Mouse (Mus musculus) spleen, adult 2 months (tissue): ENCODE results near the gene Map6d1. TPM values are rescaled to one million over a fixed set of nuclear protein-coding genes. Genes with fewer than 3 reads are reported as not detected.
A peak's percentile ranks its signal among the peaks of the same experiment; 100 is the strongest.

Experiments used
- DNase-seq, 2 experiments: peaks; one replicate each; pipeline versions ENCODE4 v3.0.0 to v3.0.0-alpha.2; 2012 to 2021; ENCODE audit warnings: low spot score in 2 of 2, low read depth in 1 of 2
- H3K27ac ChIP-seq: fragments of 200-500 bp; 2 replicates; pipeline ENCODE4 v1.5.1; 2012; ENCODE audit warnings: low read length, inconsistent platforms; ENCODE audit not compliant: insufficient read depth
- H3K27me3 ChIP-seq: fragments of 200-500 bp; 2 replicates; pipeline ENCODE4 v1.6.1; 2012; ENCODE audit warnings: mild to moderate bottlenecking, moderate library complexity, low read length, inconsistent platforms; ENCODE audit not compliant: control insufficient read depth, insufficient read depth
- H3K36me3 ChIP-seq: fragments of 200-500 bp; 2 replicates; pipeline ENCODE4 v1.6.1; 2012; ENCODE audit warnings: mild to moderate bottlenecking, low read length, inconsistent platforms; ENCODE audit not compliant: control insufficient read depth, insufficient read depth
- H3K4me1 ChIP-seq: fragments of 200-500 bp; 2 replicates; pipeline ENCODE4 v1.6.1; 2011; ENCODE audit warnings: inconsistent platforms; ENCODE audit not compliant: control insufficient read depth, insufficient read depth, insufficient read length
- H3K4me3 ChIP-seq: fragments of 200-500 bp; 2 replicates; pipeline ENCODE4 v1.5.1; 2011; ENCODE audit warnings: mild to moderate bottlenecking, inconsistent platforms; ENCODE audit not compliant: insufficient read depth, insufficient read length; ENCODE audit errors: extremely low read depth
- CTCF ChIP-seq: fragments of 200-500 bp; IDR thresholded peaks from 2 replicates; pipeline ENCODE4 v1.5.1; 2011; ENCODE audit warnings: mild to moderate bottlenecking, inconsistent platforms; ENCODE audit not compliant: insufficient read depth, insufficient read length, insufficient replicate concordance; ENCODE audit errors: extremely low read depth
- POLR2A ChIP-seq: fragments of 200-500 bp; IDR thresholded peaks from 2 replicates; pipeline ENCODE4 v1.6.1; 2011; ENCODE audit warnings: low read depth, low read length, inconsistent platforms
- WGBS: fragments of 180-500 bp; shearing (Covaris S2); methylation state at CpG from one replicate; pipeline ENCODE4 v1.1.7; 2018; 5-methylcytosine and 5-hydroxymethylcytosine counted together
- polyA plus RNA-seq: library from polyadenylated mRNA; depleted of rRNA; stranded (reverse); fragments of >200 nt; gene quantifications from 2 replicates; pipeline ENCODE4 v1.2.3, GENCODE M21; 2012; rRNA removed

The Map6d1 gene
- polyA plus RNA-seq: 0.26 and 0.28 TPM in 2 replicates

DNA sequence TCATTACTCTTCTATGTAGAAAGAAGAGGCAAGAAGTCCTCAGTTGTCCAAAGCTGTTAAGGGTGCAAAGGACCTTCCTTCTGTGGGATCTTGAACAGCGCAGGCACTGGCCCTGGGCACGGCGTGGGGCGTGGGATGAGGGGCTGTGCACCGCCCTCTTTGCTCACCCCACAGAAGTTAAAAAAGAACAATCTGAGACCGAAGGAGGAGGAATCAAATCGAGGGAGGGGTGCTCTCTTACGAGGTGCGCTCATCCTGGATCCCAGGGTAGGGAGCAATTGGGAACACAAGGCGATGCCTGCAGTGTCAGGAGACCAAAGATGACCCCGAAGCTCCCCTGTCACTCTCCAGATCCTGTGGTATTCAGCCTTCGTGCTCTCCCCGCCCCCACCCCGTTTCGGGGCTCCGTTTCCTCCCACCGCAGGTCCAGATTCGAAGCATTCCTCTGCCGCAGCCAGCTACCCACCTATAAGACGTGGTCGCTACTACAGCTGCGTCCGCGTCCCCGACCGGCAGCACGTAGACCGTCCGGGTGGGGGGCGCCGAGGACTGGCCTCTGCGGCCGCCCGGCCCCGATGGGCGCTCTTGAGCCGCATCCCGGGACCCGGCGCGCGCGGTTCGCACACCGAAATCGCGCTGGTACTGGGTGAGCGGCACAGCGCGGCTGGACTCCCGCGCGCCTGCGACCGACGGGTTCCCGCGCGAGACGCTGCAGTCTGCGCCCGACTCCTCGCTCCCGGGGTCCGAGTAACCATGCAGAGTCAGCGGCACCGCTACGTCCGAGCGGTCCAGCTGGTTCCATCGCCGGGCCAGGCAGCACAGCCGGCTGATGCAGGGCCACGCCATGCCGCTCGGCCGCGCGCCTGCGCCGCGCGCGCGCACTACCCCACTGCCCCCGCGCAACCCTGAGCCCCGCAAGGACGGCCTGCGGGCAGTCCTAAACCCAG lies at the start of gene Map6d1:
TSS of gene Map6d1 (minus strand) at position 891 of the 947 bp plus-strand sequence.
- H3K4me1 ChIP-seq: peaks cover 8% of the 10 kb centered on the region
- TF ChIP-seq CTCF (no peak), POLR2A (no peak)
- no peaks in the 10 kb centered on the region for H3K36me3 ChIP-seq
- peaks cover 9% of the 10 kb centered on the region for H3K27me3 ChIP-seq
- DNase-seq: no peak
- peak within 1 kb of the TSS; percentile 50 for H3K4me3 ChIP-seq
- 2% methylated on average over 90 of the region's 90 CpGs for WGBS
- H3K27ac ChIP-seq: no peak within 1 kb of the TSS

DNA sequence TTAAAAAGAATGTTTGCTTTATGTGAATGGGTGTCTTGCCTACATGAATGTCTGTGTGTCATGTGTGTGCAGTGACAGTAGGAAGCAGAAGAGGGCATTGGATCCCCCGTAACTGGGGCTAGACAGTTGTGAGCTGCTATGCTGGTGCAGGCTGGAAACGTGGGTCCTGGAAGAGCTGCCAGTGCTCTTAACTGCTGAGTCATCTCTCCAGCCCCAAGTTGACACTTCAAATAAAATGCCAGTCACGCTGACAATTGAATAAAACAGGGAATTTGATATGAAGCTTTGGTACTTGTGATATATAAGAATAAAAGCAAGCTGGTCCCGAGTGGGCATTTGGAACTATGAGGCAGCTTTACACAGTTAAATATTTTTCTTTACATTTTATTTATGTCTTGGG lies 39.1 kb upstream of the Map6d1 start:
- H3K27me3 ChIP-seq: no peaks in the 10 kb centered on the region
- H3K27ac ChIP-seq: no peak overlapping the region
- H3K4me1 ChIP-seq: no peaks in the 10 kb centered on the region
- TF ChIP-seq POLR2A (no peak), CTCF (no peak)
- no peak for DNase-seq
- 77% methylated on average over 4 of the region's 4 CpGs for WGBS
- H3K4me3 ChIP-seq: no peak overlapping the region
- peaks cover 30% of the 10 kb centered on the region for H3K36me3 ChIP-seq

GRCm38 (mm10) chr16:20279395-20279794 lies 38.2 kb upstream of the Map6d1 start:
- H3K27ac ChIP-seq: no peak overlapping the region
- TF ChIP-seq POLR2A: no peak
- no peak for TF ChIP-seq CTCF
- WGBS: 91% methylated on average over 5 of the region's 5 CpGs
- no peaks in the 10 kb centered on the region for H3K4me1 ChIP-seq
- no peaks in the 10 kb centered on the region for H3K27me3 ChIP-seq
- no peak for DNase-seq
- peaks cover 26% of the 10 kb centered on the region for H3K36me3 ChIP-seq
- no peak overlapping the region for H3K4me3 ChIP-seq

DNA sequence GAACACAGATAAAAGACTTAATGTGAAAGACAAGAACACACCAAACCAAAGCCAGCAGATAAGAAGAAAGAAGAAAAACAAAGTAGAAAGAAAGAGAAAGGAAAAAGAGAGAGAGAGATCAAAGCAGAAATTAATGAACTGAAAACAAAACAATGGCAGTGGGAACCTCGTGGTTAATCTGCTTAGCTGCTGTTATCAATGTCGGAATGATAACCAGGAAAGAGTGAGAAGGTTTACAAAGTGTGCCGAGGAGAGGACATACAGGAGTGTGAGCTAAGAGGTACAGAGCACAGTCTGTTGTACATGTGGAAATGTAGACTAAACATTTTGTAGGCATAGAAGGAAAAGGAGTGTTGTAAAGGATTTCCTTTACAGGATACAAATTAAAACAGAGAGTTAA lies 31.8 kb upstream of the Map6d1 start:
- no peaks in the 10 kb centered on the region for H3K27me3 ChIP-seq
- no peaks in the 10 kb centered on the region for H3K36me3 ChIP-seq
- no peak overlapping the region for H3K27ac ChIP-seq
- TF ChIP-seq POLR2A (no peak), CTCF (no peak)
- DNase-seq: no peak
- 47% methylated on average over 3 of the region's 3 CpGs for WGBS
- H3K4me1 ChIP-seq: no peaks in the 10 kb centered on the region
- H3K4me3 ChIP-seq: no peak overlapping the region

DNA sequence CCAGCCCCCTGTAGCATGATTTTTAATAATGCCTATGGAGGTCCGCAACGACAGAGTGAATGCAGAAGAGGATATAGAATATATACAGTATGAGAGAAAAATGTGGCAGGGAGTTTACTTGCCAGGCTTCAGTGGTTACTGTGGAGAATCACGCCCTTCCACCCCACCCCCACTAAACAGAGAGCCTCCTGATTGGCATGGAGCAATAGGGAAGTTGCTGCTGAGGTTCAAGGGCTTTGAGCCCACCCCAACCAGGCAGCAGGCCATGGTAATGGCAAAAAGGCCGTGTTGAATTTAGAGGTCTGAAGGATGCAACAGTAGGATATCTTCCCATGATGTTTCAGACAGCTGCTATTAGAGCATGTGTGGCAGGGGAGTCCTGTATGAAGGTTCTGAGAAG lies 30.2 kb upstream of the Map6d1 start:
- Histone ChIP-seq H3K27me3 (no peaks in the 10 kb centered on the region), H3K4me3 (no peak overlapping the region), H3K4me1 (no peaks in the 10 kb centered on the region), H3K27ac (no peak overlapping the region), H3K36me3 (no peaks in the 10 kb centered on the region)
- DNase-seq: no peak
- 36% methylated on average over 4 of the region's 4 CpGs for WGBS
- TF ChIP-seq CTCF (no peak), POLR2A (no peak)

GRCm38 (mm10) chr16:20265089-20265488 lies 23.9 kb upstream of the Map6d1 start:
- WGBS: 42% methylated on average over 7 of the region's 7 CpGs
- H3K27me3 ChIP-seq: no peaks in the 10 kb centered on the region
- H3K4me1 ChIP-seq: no peaks in the 10 kb centered on the region
- no peak overlapping the region for H3K27ac ChIP-seq
- no peak for DNase-seq
- TF ChIP-seq POLR2A (no peak), CTCF (no peak)
- H3K36me3 ChIP-seq: no peaks in the 10 kb centered on the region
- no peak overlapping the region for H3K4me3 ChIP-seq

DNA sequence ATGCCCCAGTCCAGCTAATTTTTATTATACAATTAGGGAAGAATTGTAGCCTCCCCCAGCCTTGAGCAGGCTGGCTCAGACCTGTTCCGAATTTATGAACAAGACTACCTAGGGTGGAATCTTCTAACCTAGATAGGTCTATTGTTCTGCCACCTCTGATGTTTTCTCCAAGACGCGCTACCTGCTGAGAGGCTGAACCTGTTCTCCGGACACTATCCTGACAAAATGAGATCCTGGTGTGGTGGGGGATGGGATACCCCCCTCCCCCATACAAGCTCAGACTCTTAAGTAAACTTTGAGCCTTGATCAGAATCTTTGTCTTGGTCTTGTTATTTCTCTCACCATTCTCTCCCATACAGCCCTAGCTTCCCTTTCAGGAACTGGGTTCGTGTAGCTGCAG lies 16.8 kb upstream of the Map6d1 start:
- H3K36me3 ChIP-seq: no peaks in the 10 kb centered on the region
- no peak overlapping the region for H3K4me3 ChIP-seq
- TF ChIP-seq POLR2A (no peak), CTCF (no peak)
- H3K27ac ChIP-seq: no peak overlapping the region
- no peaks in the 10 kb centered on the region for H3K27me3 ChIP-seq
- DNase-seq: no peak
- WGBS: 92% methylated on average over 5 of the region's 5 CpGs
- H3K4me1 ChIP-seq: no peaks in the 10 kb centered on the region
